Mouse (Mus musculus): ENCODE results near the gene Phf14.

GRCm38 (mm10) chr6:12097125-12097524 is 189.5 kb downstream of the Phf14 start:
- TF ChIP-seq HCFC1 (IDR thresholded peaks at IDR 0.05; ENCODE audit: low read depth, low read length) (no peak), CTCF (IDR thresholded peaks at IDR 0.05 in 2 of 3, conservative IDR thresholded peaks at IDR 0.05 in 1 of 3; ENCODE audit: control insufficient read depth in 1 of 3, insufficient read depth in 1 of 3, low read depth in 2 of 3, low read length in 3 of 3, poor library complexity in 1 of 3, severe bottlenecking in 1 of 3) (no peak), USF2 (IDR thresholded peaks at IDR 0.05; ENCODE audit: borderline replicate concordance in 1 of 2, insufficient read depth in 1 of 2, low read depth in 1 of 2, low read length in 2 of 2) (no peak), RAD21 (IDR thresholded peaks at IDR 0.05; ENCODE audit: low read depth, low read length) (no peak), CHD2 (IDR thresholded peaks at IDR 0.05; ENCODE audit: low read length) (no peak), ZKSCAN1 (IDR thresholded peaks at IDR 0.05; ENCODE audit: low read depth, low read length) (no peak), KAT2A (conservative IDR thresholded peaks at IDR 0.05; ENCODE audit: low read depth, low read length) (no peak), POLR2A (IDR thresholded peaks at IDR 0.05; ENCODE audit: control insufficient read depth in 1 of 2, insufficient read depth in 1 of 2, low read depth in 1 of 2, low read length in 2 of 2, poor library complexity in 1 of 2) (no peak)
